Mouse (Mus musculus): ENCODE results near the gene Crls1.

Crls1 gene

GRCm38 (mm10) chr2:132846407-132847358, at the start of gene Crls1:
Gene Crls1 (plus strand): TSS chr2:132846666.
- DNase-seq (ENCODE audit: low read depth, low spot score) = peak; percentile 97

- DNase-seq (ENCODE audit: low read depth, low spot score) = no peak
Observed at GRCm38 (mm10) chr2:132802976-132803375, 43.5 kb upstream of the Crls1 start.

GRCm38 (mm10) chr2:132815608-132816314, 30.7 kb upstream of the Crls1 start, which contains the start of the genes Trmt6 and Mcm8:
Gene Trmt6 (minus strand): TSS chr2:132816055.
Gene Mcm8 (plus strand): TSS chr2:132816141.
- DNase-seq (ENCODE audit: low read depth, low spot score) = peak; percentile 97

GRCm38 (mm10) chr2:132841071-132841470, 5.4 kb upstream of the Crls1 start:
- DNase-seq (ENCODE audit: low read depth, low spot score) = no peak

- peak; percentile 7 for DNase-seq (ENCODE audit: low read depth, low spot score)
Observed at GRCm38 (mm10) chr2:132847581-132847980, 1.1 kb downstream of the Crls1 start.

GRCm38 (mm10) chr2:132848361-132848760, 1.9 kb downstream of the Crls1 start:
- DNase-seq (ENCODE audit: low read depth, low spot score) = no peak

- no peak for DNase-seq (ENCODE audit: low read depth, low spot score)
Observed at GRCm38 (mm10) chr2:132849141-132849540, 2.7 kb downstream of the Crls1 start.

- DNase-seq (ENCODE audit: low read depth, low spot score) = no peak
Observed at GRCm38 (mm10) chr2:132853051-132853450, 6.6 kb downstream of the Crls1 start.

GRCm38 (mm10) chr2:132856333-132856732, 9.9 kb downstream of the Crls1 start:
- no peak for DNase-seq (ENCODE audit: low read depth, low spot score)

GRCm38 (mm10) chr2:132860435-132860834, 14.0 kb downstream of the Crls1 start:
- no peak for DNase-seq (ENCODE audit: low read depth, low spot score)

GRCm38 (mm10) chr2:132861456-132861855, 15.0 kb downstream of the Crls1 start:
- DNase-seq (ENCODE audit: low read depth, low spot score) = no peak

- DNase-seq (ENCODE audit: low read depth, low spot score) = no peak
Observed at GRCm38 (mm10) chr2:132863325-132863724, 16.9 kb downstream of the Crls1 start.

- no peak for DNase-seq (ENCODE audit: low read depth, low spot score)
Observed at GRCm38 (mm10) chr2:132867521-132867920, 21.1 kb downstream of the Crls1 start.

- no peak for DNase-seq (ENCODE audit: low read depth, low spot score)
Observed at GRCm38 (mm10) chr2:132869682-132870081, 23.2 kb downstream of the Crls1 start.

- DNase-seq (ENCODE audit: low read depth, low spot score) = no peak
Observed at GRCm38 (mm10) chr2:132870286-132870685, 23.8 kb downstream of the Crls1 start.

GRCm38 (mm10) chr2:132871663-132872062, 25.2 kb downstream of the Crls1 start:
- no peak for DNase-seq (ENCODE audit: low read depth, low spot score)

- peak; percentile 51 for DNase-seq (ENCODE audit: low read depth, low spot score)
Observed at GRCm38 (mm10) chr2:132873657-132874326, 27.3 kb downstream of the Crls1 start.

- DNase-seq (ENCODE audit: low read depth, low spot score) = no peak
Observed at GRCm38 (mm10) chr2:132876991-132877390, 30.5 kb downstream of the Crls1 start.

GRCm38 (mm10) chr2:132879261-132880044, 33.0 kb downstream of the Crls1 start:
- DNase-seq (ENCODE audit: low read depth, low spot score) = peak; percentile 29

- no peak for DNase-seq (ENCODE audit: low read depth, low spot score)
Observed at GRCm38 (mm10) chr2:132880844-132881645, 34.6 kb downstream of the Crls1 start, which contains the start of gene Lrrn4. Gene Lrrn4 (minus strand): TSS chr2:132880891.
